Mouse (Mus musculus) lung, embryonic 14.5 days (tissue): ENCODE measurements around the gene Car6. TPM values are rescaled to one million over a fixed set of nuclear protein-coding genes. Genes with fewer than 3 reads are reported as not detected.

ENCODE experiments used
- ATAC-seq: fragments of 200-750 bp; cut with Nextera tagmentation; 2 replicates; pipeline ENCODE4 v1.8.0; 2017; ENCODE audit warnings: mild to moderate bottlenecking, moderate TSS enrichment, moderate library complexity; ENCODE audit not compliant: insufficient read depth
- DNase-seq: peaks from one replicate; pipeline ENCODE4 v3.0.0-alpha.2; 2015
- H3K27ac ChIP-seq: fragments of 300-500 bp; sonication (generic); 2 replicates; pipeline ENCODE4 v1.5.1; 2014; ENCODE audit warnings: low read depth, mild to moderate bottlenecking, moderate library complexity
- H3K27me3 ChIP-seq: fragments of 300-500 bp; sonication (generic); 2 replicates; pipeline ENCODE4 v1.6.1; 2014; ENCODE audit warnings: low read length, control low read depth; ENCODE audit not compliant: insufficient read depth
- H3K36me3 ChIP-seq: fragments of 300-500 bp; sonication (generic); 2 replicates; pipeline ENCODE4 v1.6.1; 2014; ENCODE audit warnings: control low read depth; ENCODE audit not compliant: insufficient read depth
- H3K4me1 ChIP-seq: fragments of 300-500 bp; sonication (generic); 2 replicates; pipeline ENCODE4 v1.6.1; 2014; ENCODE audit warnings: antibody characterized with exemption, control low read depth; ENCODE audit not compliant: insufficient read depth
- H3K4me2 ChIP-seq: fragments of 300-500 bp; sonication (generic); 2 replicates; pipeline ENCODE4 v1.6.1; 2014; ENCODE audit warnings: mild to moderate bottlenecking
- H3K4me3 ChIP-seq: fragments of 300-500 bp; sonication (generic); 2 replicates; pipeline ENCODE4 v1.5.1; 2014; ENCODE audit warnings: low read depth, low read length
- H3K9ac ChIP-seq: fragments of 300-500 bp; sonication (generic); 2 replicates; pipeline ENCODE4 v1.6.1; 2014
- H3K9me3 ChIP-seq: fragments of 300-500 bp; sonication (generic); 2 replicates; pipeline ENCODE4 v1.6.1; 2016; ENCODE audit warnings: low read depth, low read length, control low read depth
- CTCF ChIP-seq: IDR thresholded peaks from 2 replicates; pipeline ENCODE4 v1.5.1; 2016; ENCODE audit warnings: antibody characterized with exemption, low read depth
- WGBS: fragments of 180-500 bp; shearing (Covaris S2); extraction: QIAGEN DNeasy Blood & Tissue Kit; methylation state at CpG from one replicate; pipeline ENCODE4 v1.1.7; 2014; 5-methylcytosine and 5-hydroxymethylcytosine counted together
- polyA plus RNA-seq: library from polyadenylated mRNA; unstranded; fragments of >200 nt; fragmentation: Nextera tagmentation; extraction: Ambion mirVana; gene quantifications from 2 replicates; pipeline ENCODE4 v1.2.1, GENCODE M21; 2014

The Car6 gene
- polyA plus RNA-seq, 1 experiment from 2014 or later = not detected

DNA sequence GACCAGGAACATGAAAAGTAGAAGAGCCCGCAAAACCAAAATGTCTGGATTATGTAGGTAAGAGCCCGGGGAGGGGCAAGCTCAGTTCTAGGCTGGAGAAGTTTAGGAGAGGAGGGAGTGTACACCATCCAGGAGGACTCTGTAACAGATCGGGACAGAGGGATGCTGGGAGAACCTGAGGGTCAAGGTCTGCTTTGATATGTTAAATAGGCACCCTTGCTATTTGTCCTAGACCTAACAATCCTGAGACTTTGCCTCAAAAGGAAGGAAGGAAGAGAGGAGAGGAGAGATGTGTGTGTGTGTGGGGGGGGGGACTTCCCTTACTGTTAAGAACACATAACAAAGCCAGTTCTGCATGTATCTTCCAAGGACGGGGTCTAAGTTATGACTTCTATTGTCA lies 45.8 kb downstream of the Car6 start:
- H3K36me3 ChIP-seq = no peaks in the 10 kb centered on the region
- H3K4me2 ChIP-seq = no peak overlapping the region
- WGBS = 85% methylated on average over 4 of the region's 4 CpGs

DNA sequence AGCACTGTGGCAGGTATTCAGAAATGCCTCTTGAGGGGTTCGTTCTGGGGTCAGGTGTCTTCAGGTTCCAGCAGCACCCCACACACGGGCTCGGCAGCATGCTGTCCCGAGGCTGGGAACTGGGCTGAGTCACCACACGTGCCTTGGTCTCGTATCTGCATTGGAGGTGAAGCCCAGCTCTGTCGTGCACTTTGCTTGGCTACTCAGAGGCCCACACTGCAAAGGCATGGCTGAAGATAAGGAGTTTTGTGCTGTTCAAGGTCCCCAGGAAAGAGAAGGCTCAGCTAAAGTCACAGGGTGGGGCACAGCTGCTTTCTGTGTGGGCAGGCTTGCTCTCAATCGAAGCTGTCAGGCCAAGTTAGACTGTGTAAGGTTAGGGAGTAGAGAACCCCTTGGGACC lies 48.6 kb downstream of the Car6 start:
- no peak overlapping the region for H3K9ac ChIP-seq
- H3K9me3 ChIP-seq = no peaks in the 10 kb centered on the region
- 68% methylated on average over 8 of the region's 8 CpGs for WGBS
- no peaks in the 10 kb centered on the region for H3K27me3 ChIP-seq
- no peak overlapping the region for H3K4me3 ChIP-seq
- ATAC-seq (no peak), DNase-seq (no peak)
- H3K4me2 ChIP-seq = no peak overlapping the region
- H3K4me1 ChIP-seq = no peaks in the 10 kb centered on the region
- TF ChIP-seq CTCF = no peak
- no peaks in the 10 kb centered on the region for H3K36me3 ChIP-seq
- H3K27ac ChIP-seq = no peak overlapping the region

More for the DNA sequence above, 45.8 kb downstream of the Car6 start:
- Histone ChIP-seq H3K9ac (no peak overlapping the region), H3K4me1 (no peaks in the 10 kb centered on the region), H3K27ac (no peak overlapping the region), H3K27me3 (no peaks in the 10 kb centered on the region), H3K9me3 (no peaks in the 10 kb centered on the region), H3K4me3 (no peak overlapping the region)
- ATAC-seq (no peak), DNase-seq (no peak)
- TF ChIP-seq CTCF = no peak

DNA sequence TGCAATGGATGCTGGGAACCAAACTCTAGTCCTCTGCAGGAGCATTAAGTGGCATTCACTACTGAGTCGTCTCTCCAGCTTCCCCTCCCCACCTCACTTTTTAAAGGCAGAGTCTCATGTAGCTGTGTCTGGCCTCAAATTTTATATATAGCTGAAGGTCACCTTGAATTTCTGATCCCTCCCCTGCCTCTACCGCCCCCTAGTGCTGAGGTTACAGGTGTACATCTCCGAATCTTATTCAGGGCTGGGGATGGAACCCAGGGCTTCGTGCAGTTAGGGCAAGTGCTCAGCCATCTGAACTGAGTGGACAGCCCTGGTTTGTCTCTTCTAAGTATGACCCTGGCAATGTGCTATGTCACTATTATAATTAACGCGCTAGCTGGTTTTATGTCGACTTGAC lies 50.1 kb downstream of the Car6 start:
- H3K4me1 ChIP-seq = no peaks in the 10 kb centered on the region
- no peak overlapping the region for H3K27ac ChIP-seq
- no peaks in the 10 kb centered on the region for H3K9me3 ChIP-seq
- DNase-seq (no peak), ATAC-seq (no peak)
- H3K4me2 ChIP-seq = no peak overlapping the region
- H3K9ac ChIP-seq = no peak overlapping the region
- TF ChIP-seq CTCF = 0 out of 2 replicates have a peak, but pooled peaks have one; percentile 33
- no peaks in the 10 kb centered on the region for H3K36me3 ChIP-seq
- 70% methylated on average over 7 of the region's 7 CpGs for WGBS
- no peaks in the 10 kb centered on the region for H3K27me3 ChIP-seq
- H3K4me3 ChIP-seq = no peak overlapping the region

DNA sequence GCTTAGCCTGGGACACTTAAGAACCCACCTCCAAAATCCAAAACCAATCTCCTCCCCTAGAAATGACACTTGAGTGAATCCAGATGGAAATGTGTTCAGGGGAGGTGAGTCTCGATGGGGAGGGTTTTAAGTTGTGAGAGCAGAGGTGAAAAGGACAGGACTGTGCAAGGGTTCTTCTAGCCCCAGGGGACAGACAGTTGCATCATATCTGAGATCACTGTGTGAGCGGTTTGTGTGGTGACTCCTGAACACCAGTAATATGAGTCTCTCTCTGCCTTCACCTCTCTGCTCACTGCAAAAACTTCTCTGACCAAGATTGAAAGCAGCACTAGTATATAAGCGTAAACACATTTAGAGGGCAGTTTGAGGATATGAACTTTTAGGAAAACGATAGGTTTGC lies 54.8 kb downstream of the Car6 start:
- Histone ChIP-seq H3K4me3 (no peak overlapping the region), H3K4me2 (no peak overlapping the region), H3K27me3 (no peaks in the 10 kb centered on the region), H3K36me3 (no peaks in the 10 kb centered on the region), H3K27ac (no peak overlapping the region), H3K9me3 (no peaks in the 10 kb centered on the region), H3K4me1 (no peaks in the 10 kb centered on the region), H3K9ac (no peak overlapping the region)
- 70% methylated on average over 4 of the region's 4 CpGs for WGBS
- no peak for ATAC-seq
- DNase-seq = no peak
- TF ChIP-seq CTCF = no peak

DNA sequence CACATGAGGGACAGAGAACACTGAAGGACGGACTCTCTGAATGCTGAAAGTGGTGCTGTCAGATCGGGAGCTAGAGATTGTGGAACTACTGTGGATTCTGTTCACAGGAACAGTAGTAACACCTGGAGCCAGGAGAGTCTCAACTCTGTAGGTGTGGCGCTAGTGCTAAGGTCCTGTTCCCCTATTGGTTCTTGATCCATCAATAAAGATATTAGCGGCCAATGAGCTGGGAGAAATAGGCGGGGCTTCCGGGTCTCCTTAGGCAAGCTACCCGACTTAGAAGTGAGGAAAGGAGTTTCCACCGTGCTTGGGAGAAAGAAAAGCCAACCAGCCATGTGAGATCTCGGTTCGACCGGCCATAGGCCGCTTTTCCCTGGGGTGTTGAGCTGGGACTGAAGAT lies 56.9 kb downstream of the Car6 start:
- ATAC-seq (no peak), DNase-seq (peak; percentile 55)
- no peaks in the 10 kb centered on the region for H3K27me3 ChIP-seq
- H3K9me3 ChIP-seq = no peaks in the 10 kb centered on the region
- H3K27ac ChIP-seq = no peak overlapping the region
- H3K4me1 ChIP-seq = no peaks in the 10 kb centered on the region
- H3K4me3 ChIP-seq = no peak overlapping the region
- no peak overlapping the region for H3K9ac ChIP-seq
- WGBS = 20% methylated on average over 12 of the region's 12 CpGs
- H3K4me2 ChIP-seq = no peak overlapping the region
- H3K36me3 ChIP-seq = no peaks in the 10 kb centered on the region
- no peak for TF ChIP-seq CTCF

DNA sequence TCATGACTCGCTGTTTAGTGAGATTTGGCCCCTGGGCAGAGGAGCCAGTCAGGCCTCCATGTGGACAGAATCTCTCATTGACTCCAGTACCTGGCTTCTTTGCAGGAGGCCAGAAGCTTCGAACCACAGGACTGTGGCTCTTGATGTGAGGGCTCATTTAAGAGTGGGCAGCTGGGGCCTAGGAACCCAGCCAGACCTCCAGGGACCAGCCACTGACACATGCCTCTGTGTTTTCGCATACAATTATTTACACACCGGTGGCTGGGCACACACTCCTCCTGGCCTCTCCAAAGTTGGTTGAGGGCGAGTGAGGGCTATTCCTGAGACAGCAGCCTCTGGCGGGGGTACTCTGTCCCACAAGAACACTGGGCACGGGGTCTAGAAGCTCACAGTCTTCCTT lies 60.8 kb downstream of the Car6 start:
- no peak for TF ChIP-seq CTCF
- no peak for ATAC-seq
- Histone ChIP-seq H3K4me3 (no peak overlapping the region), H3K36me3 (no peaks in the 10 kb centered on the region), H3K27ac (no peak overlapping the region), H3K9ac (no peak overlapping the region), H3K4me1 (peaks cover 5% of the 10 kb centered on the region), H3K4me2 (no peak overlapping the region), H3K27me3 (no peaks in the 10 kb centered on the region), H3K9me3 (no peaks in the 10 kb centered on the region)
- no peak for DNase-seq
- WGBS = 69% methylated on average over 7 of the region's 7 CpGs

DNA sequence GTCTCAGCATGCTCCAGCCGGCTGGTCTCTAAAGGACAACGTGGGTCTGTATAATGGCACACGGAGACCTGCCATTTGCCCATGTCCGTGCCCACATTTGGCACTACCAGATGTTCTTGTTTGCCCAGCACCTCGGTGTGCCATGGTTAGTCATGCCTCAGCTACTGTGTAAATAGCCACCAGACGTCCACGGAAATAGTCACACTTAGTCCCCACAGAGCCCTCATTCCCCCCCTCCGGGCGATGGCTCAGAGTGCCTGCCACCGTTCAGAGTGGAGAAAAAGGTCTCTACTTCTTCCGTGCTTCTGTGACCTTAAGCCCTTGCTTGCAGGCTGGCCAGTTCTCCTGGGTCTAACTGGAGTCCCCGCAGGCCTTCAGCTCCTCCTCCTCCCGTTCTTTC lies 62.0 kb downstream of the Car6 start:
- Histone ChIP-seq H3K4me3 (no peak overlapping the region), H3K27ac (no peak overlapping the region), H3K4me1 (peaks cover 5% of the 10 kb centered on the region), H3K4me2 (no peak overlapping the region), H3K9me3 (no peaks in the 10 kb centered on the region), H3K36me3 (no peaks in the 10 kb centered on the region), H3K9ac (no peak overlapping the region), H3K27me3 (no peaks in the 10 kb centered on the region)
- TF ChIP-seq CTCF = no peak
- WGBS = 57% methylated on average over 13 of the region's 13 CpGs
- no peak for ATAC-seq
- no peak for DNase-seq

DNA sequence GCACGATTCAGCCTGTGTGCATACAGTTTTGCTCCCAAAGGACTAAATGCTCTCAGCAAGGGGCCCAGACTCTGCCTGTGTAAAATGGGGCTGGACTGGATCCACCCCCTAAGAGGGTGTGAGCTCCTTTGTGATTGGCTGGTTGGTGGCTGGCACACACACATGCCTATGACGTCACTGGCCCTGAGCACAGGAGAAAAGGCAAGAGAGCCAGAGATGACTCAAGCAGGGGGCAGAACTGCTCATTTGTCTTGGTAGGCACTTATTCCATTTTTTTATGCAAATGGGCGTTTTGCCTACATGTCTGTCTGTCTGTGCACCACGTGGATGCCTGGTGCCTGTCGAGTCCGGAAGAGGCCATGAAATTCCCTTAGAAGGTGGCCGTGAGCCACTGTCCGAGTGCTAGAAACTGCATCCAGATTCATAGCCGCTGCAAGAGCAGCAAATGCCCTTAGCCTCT lies 63.0 kb downstream of the Car6 start:
- Histone ChIP-seq H3K36me3 (no peaks in the 10 kb centered on the region), H3K27me3 (no peaks in the 10 kb centered on the region), H3K9me3 (no peaks in the 10 kb centered on the region), H3K4me2 (peak overlapping the region; percentile 57), H3K9ac (no peak overlapping the region), H3K4me1 (peaks cover 5% of the 10 kb centered on the region), H3K27ac (no peak overlapping the region), H3K4me3 (no peak overlapping the region)
- ATAC-seq (peak; percentile 74), DNase-seq (peak; percentile 92)
- 9% methylated on average over 9 of the region's 9 CpGs for WGBS
- 0 out of 2 replicates have a peak, but pooled peaks have one; percentile 1 for TF ChIP-seq CTCF
